Mouse (Mus musculus) ZHBTc4 (cell line): ENCODE results near the gene Ptx4.
"Not testable (repeated sequence)": the region's sequence is repeated elsewhere in the genome, so short reads cannot be mapped to it uniquely, and the experiment has no call there.

Experiments used
- DNase-seq: peaks from one replicate; pipeline ENCODE4 v3.0.0-alpha.2; 2011; ENCODE audit warnings: low read depth, low spot score

The Ptx4 gene

GRCm38 (mm10) chr17:25114908-25115645 lies 5.5 kb upstream of the Ptx4 start:
- no peak for DNase-seq

GRCm38 (mm10) chr17:25115664-25116432 lies 4.7 kb upstream of the Ptx4 start, which contains the start of gene Telo2:
TSS of gene Telo2 (minus strand) at chr17:25115967.
- peak; percentile 94 for DNase-seq

- DNase-seq = peak; percentile 85
Measured at GRCm38 (mm10) chr17:25117263-25117662, 3.3 kb upstream of the Ptx4 start.

- peak; percentile 56 for DNase-seq
Measured at GRCm38 (mm10) chr17:25123979-25124378, 3.4 kb downstream of the Ptx4 start.

GRCm38 (mm10) chr17:25125442-25126060 lies 5.0 kb downstream of the Ptx4 start:
- DNase-seq = not testable (repeated sequence)

GRCm38 (mm10) chr17:25127079-25127478 lies 6.5 kb downstream of the Ptx4 start:
- DNase-seq = peak; percentile 83

- DNase-seq = no peak
Measured at GRCm38 (mm10) chr17:25127681-25128080, 7.1 kb downstream of the Ptx4 start.

GRCm38 (mm10) chr17:25130060-25130459 lies 9.5 kb downstream of the Ptx4 start:
- DNase-seq = no peak

GRCm38 (mm10) chr17:25133275-25133698 lies 12.7 kb downstream of the Ptx4 start, which contains the start of gene Clcn7:
TSS of gene Clcn7 (plus strand) at chr17:25133391.
- DNase-seq = peak; percentile 95

- no peak for DNase-seq
Measured at GRCm38 (mm10) chr17:25135622-25136021, 15.1 kb downstream of the Ptx4 start.

- DNase-seq = no peak
Measured at GRCm38 (mm10) chr17:25138803-25139202, 18.2 kb downstream of the Ptx4 start.

- peak; percentile 72 for DNase-seq
Measured at GRCm38 (mm10) chr17:25139960-25140359, 19.4 kb downstream of the Ptx4 start.

GRCm38 (mm10) chr17:25162161-25162560 lies 41.6 kb downstream of the Ptx4 start, which contains the start of gene Ccdc154:
TSS of gene Ccdc154 (plus strand) at chr17:25162461.
- DNase-seq = no peak

GRCm38 (mm10) chr17:25163387-25163786 lies 42.8 kb downstream of the Ptx4 start:
- no peak for DNase-seq

- DNase-seq = no peak
Measured at GRCm38 (mm10) chr17:25164770-25165169, 44.2 kb downstream of the Ptx4 start.

GRCm38 (mm10) chr17:25165970-25166671 lies 45.6 kb downstream of the Ptx4 start:
- DNase-seq = peak; percentile 46

- no peak for DNase-seq
Measured at GRCm38 (mm10) chr17:25169706-25170105, 49.1 kb downstream of the Ptx4 start.

- no peak for DNase-seq
Measured at GRCm38 (mm10) chr17:25172558-25172957, 52.0 kb downstream of the Ptx4 start.
